Mouse (Mus musculus): ENCODE measurements around the gene Ninj2. TPM values are rescaled to one million over a fixed set of nuclear protein-coding genes. Genes with fewer than 3 reads are reported as not detected.
"Not testable (repeated sequence)": the region's sequence is repeated elsewhere in the genome, so short reads cannot be mapped to it uniquely, and the experiment has no call there.

Gene Ninj2
- polyA plus RNA-seq, 1 experiment from 2014 or later: not detected

DNA sequence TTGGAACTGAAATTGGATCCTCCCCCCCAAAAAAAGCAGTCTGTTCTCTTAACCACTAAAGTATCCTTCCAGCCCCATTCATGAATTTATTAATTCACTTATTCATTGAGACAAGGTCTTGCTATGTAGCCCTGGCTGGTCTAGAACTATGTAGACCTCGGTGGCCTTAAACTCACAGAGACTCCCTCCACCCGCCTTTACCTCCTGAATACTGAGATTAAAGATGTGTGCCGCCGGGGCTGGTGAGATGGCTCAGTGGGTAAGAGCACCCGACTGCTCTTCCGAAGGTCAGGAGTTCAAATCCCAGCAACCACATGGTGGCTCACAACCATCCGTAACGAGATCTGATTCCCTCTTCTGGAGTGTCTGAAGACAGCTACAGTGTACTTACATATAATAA, 6.1 kb upstream of the Ninj2 start:
- not testable (repeated sequence) for ATAC-seq (ENCODE audit: low read depth); H3K4me1 ChIP-seq (ENCODE audit: control insufficient read depth, insufficient read depth, low read length); H3K9ac ChIP-seq (replicated peaks; ENCODE audit: low read depth, low read length); H3K27ac ChIP-seq (ENCODE audit: low read depth, low read length); H3K36me3 ChIP-seq (ENCODE audit: control insufficient read depth, insufficient read depth, low read length); H3K27me3 ChIP-seq (ENCODE audit: control insufficient read depth, insufficient read depth, low read length); H3K4me2 ChIP-seq (ENCODE audit: low read depth, low read length); H3K4me3 ChIP-seq (ENCODE audit: low read depth, low read length); H3K9me3 ChIP-seq (ENCODE audit: control insufficient read depth, low read length)
- 92% methylated on average over 6 of the region's 8 CpGs for WGBS

DNA sequence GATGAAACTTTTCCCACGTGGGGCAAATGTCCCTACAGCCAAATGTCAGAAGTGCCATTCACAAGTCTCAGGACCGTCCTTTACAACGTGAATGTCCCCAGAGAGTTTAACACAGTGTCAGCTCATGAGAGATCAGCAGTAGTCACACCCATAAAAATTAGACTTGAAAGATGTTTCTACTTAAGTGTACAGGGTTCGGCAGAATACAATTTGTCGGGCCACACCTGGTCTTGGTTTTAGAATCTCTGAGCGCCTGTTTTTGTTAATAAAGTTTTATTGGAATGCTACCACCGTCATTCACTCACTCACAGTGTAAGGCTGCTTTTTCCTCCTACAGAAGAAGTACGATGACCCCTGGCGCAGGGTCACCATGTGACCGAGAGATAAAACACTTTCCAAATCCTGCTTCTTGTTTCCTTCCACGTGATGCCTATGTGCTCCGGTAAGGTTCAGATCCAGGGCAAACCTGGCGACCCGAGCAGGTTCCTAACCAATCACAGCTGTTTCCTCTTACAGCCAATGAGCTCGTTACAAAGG, 2.4 kb upstream of the Ninj2 start:
- no peaks in the 10 kb centered on the region for H3K4me1 ChIP-seq (ENCODE audit: control insufficient read depth, insufficient read depth, low read length)
- H3K4me3 ChIP-seq (ENCODE audit: low read depth, low read length): no peak overlapping the region
- no peak for ATAC-seq (ENCODE audit: low read depth)
- WGBS: 73% methylated on average over 15 of the region's 15 CpGs
- no peaks in the 10 kb centered on the region for H3K9me3 ChIP-seq (ENCODE audit: control insufficient read depth, low read length)
- no peak overlapping the region for H3K27ac ChIP-seq (ENCODE audit: low read depth, low read length)
- H3K9ac ChIP-seq (replicated peaks; ENCODE audit: low read depth, low read length): no peak overlapping the region
- no peak overlapping the region for H3K4me2 ChIP-seq (ENCODE audit: low read depth, low read length)
- H3K36me3 ChIP-seq (ENCODE audit: control insufficient read depth, insufficient read depth, low read length): no peaks in the 10 kb centered on the region
- no peaks in the 10 kb centered on the region for H3K27me3 ChIP-seq (ENCODE audit: control insufficient read depth, insufficient read depth, low read length)

DNA sequence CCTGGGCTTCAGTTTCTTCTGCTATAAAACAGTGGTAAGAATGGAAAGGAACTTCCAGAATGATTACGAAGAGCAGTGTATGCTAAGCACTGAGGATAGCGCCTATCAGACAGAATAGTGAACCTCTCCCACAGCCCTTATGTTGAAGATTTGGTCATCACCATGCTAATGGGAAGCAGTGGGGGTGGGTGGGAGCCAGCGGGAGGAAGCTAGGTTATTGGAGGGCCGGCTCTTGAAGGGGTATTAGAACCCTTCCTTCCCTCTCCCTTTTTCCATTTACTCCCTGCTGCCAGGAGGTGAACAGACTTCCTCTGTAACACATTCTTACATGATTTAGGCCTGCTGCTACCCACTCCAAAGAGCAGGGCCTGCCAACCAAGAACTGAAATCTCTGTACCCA, 1.2 kb upstream of the Ninj2 start:
- H3K4me2 ChIP-seq (ENCODE audit: low read depth, low read length): no peak overlapping the region
- WGBS: 71% methylated on average over 4 of the region's 4 CpGs
- no peak overlapping the region for H3K9ac ChIP-seq (replicated peaks; ENCODE audit: low read depth, low read length)
- ATAC-seq (ENCODE audit: low read depth): no peak
- H3K9me3 ChIP-seq (ENCODE audit: control insufficient read depth, low read length): no peaks in the 10 kb centered on the region
- no peaks in the 10 kb centered on the region for H3K4me1 ChIP-seq (ENCODE audit: control insufficient read depth, insufficient read depth, low read length)
- no peaks in the 10 kb centered on the region for H3K27me3 ChIP-seq (ENCODE audit: control insufficient read depth, insufficient read depth, low read length)
- H3K27ac ChIP-seq (ENCODE audit: low read depth, low read length): no peak overlapping the region
- H3K36me3 ChIP-seq (ENCODE audit: control insufficient read depth, insufficient read depth, low read length): no peaks in the 10 kb centered on the region
- H3K4me3 ChIP-seq (ENCODE audit: low read depth, low read length): no peak overlapping the region

DNA sequence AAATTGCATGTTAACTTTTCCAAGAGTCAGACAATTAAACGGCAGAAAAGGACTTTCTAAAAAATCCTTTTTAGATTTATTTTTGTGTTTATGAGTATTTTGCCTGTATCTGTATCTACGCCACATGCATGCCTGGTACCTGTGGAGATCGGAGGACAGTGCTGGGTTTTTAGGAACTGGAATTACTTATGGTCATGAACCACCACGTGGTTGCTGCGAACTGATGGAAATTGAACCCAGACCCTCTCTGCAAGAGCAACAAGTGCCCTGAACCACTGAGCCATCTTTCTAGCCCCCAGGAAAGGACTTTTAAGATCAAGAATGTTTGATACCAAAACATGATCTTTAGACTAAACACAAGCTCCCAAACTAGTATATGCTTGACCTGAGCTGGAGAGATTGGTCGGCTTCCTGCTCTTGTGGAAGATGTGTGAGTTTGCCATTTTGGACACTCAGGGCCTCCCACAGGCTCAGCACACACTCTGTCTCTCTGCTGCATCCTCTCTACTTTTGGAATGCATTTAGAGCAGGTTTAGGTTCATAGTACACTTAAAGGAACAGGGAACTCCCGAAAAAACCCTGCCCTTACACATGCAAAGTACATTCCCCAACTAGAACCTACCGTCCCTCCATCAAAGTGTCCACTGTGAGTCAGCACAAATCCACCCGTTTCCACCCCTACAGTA, 1.1 kb downstream of the Ninj2 start:
- ATAC-seq (ENCODE audit: low read depth): no peak

DNA sequence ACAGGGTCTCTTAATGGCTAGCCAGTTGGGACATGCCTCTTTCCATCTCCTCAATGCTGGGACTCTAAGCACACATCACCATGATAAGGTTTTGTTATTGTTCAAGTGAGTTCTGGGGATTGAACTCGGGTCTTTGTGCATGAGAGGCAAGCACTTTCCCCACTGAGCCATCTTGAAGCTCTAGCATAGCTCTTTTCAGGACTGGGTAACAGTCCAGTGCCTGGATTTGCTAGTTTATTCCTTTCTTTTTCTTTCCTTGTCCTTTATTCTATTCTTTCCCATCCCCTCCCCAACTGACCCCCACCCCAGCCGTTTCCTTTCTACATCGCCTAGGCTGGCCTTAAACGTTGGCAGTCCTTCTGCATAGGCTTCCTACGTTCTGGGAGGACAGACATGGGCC, 1.9 kb downstream of the Ninj2 start:
- Histone ChIP-seq H3K4me3 (ENCODE audit: low read depth, low read length) (no peak overlapping the region), H3K27me3 (ENCODE audit: control insufficient read depth, insufficient read depth, low read length) (no peaks in the 10 kb centered on the region), H3K27ac (ENCODE audit: low read depth, low read length) (no peak overlapping the region), H3K9ac (replicated peaks; ENCODE audit: low read depth, low read length) (no peak overlapping the region), H3K9me3 (ENCODE audit: control insufficient read depth, low read length) (no peaks in the 10 kb centered on the region), H3K4me2 (ENCODE audit: low read depth, low read length) (no peak overlapping the region), H3K4me1 (ENCODE audit: control insufficient read depth, insufficient read depth, low read length) (no peaks in the 10 kb centered on the region), H3K36me3 (ENCODE audit: control insufficient read depth, insufficient read depth, low read length) (no peaks in the 10 kb centered on the region)
- WGBS: 85% methylated on average over 5 of the region's 5 CpGs
- ATAC-seq (ENCODE audit: low read depth): no peak

More for the DNA sequence above, 1.1 kb downstream of the Ninj2 start:
- WGBS: 88% methylated on average over 9 of the region's 9 CpGs
- Histone ChIP-seq H3K9ac (replicated peaks; ENCODE audit: low read depth, low read length) (no peak overlapping the region), H3K27me3 (ENCODE audit: control insufficient read depth, insufficient read depth, low read length) (no peaks in the 10 kb centered on the region), H3K4me3 (ENCODE audit: low read depth, low read length) (no peak overlapping the region), H3K4me2 (ENCODE audit: low read depth, low read length) (no peak overlapping the region), H3K36me3 (ENCODE audit: control insufficient read depth, insufficient read depth, low read length) (no peaks in the 10 kb centered on the region), H3K9me3 (ENCODE audit: control insufficient read depth, low read length) (no peaks in the 10 kb centered on the region), H3K4me1 (ENCODE audit: control insufficient read depth, insufficient read depth, low read length) (no peaks in the 10 kb centered on the region), H3K27ac (ENCODE audit: low read depth, low read length) (no peak overlapping the region)

DNA sequence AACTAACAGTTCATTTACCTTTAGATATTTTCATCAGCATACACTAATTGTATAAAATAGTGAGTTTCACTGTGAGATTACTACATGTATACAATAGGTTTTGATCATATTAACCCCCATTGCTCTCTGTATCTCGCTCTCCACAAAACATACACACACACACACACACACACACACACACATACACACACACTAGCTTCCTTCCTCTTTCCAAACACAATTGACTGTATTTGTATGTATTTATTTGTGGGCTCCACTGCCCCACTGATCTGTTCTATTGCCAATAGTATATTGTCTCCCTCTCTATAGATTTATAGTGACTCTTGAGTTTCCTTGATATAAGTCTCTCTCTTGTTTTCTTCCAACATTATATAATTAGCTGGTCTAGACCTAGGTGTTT, 2.4 kb downstream of the Ninj2 start:
- H3K9me3 ChIP-seq (ENCODE audit: control insufficient read depth, low read length): no peaks in the 10 kb centered on the region
- WGBS: 83% methylated on average over 1 of the region's 1 CpGs
- H3K4me1 ChIP-seq (ENCODE audit: control insufficient read depth, insufficient read depth, low read length): no peaks in the 10 kb centered on the region
- H3K27ac ChIP-seq (ENCODE audit: low read depth, low read length): no peak overlapping the region
- H3K9ac ChIP-seq (replicated peaks; ENCODE audit: low read depth, low read length): no peak overlapping the region
- H3K4me3 ChIP-seq (ENCODE audit: low read depth, low read length): no peak overlapping the region
- no peak overlapping the region for H3K4me2 ChIP-seq (ENCODE audit: low read depth, low read length)
- H3K36me3 ChIP-seq (ENCODE audit: control insufficient read depth, insufficient read depth, low read length): no peaks in the 10 kb centered on the region
- no peaks in the 10 kb centered on the region for H3K27me3 ChIP-seq (ENCODE audit: control insufficient read depth, insufficient read depth, low read length)
- no peak for ATAC-seq (ENCODE audit: low read depth)

DNA sequence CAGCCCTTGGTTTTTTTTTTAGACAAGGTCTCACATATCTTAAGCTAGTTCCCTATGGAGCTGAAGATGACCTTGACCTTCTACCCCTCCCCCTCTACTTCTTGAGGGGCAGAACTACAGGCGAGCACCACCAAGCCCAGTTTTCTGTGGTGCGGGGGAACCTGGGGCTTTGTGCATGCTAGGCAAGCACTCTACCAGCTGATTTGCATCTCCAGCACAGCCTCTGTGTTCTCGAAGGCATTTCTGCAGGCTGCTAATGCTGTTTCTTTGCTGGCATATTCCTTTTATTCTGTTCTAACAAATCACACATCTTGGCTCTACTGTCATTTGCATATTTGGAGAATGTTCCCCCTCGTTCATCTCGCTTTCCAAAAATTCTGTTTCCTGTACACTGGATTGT, 6.2 kb downstream of the Ninj2 start:
- 81% methylated on average over 5 of the region's 5 CpGs for WGBS
- Histone ChIP-seq H3K27me3 (ENCODE audit: control insufficient read depth, insufficient read depth, low read length) (no peaks in the 10 kb centered on the region), H3K36me3 (ENCODE audit: control insufficient read depth, insufficient read depth, low read length) (no peaks in the 10 kb centered on the region), H3K4me3 (ENCODE audit: low read depth, low read length) (no peak overlapping the region), H3K4me2 (ENCODE audit: low read depth, low read length) (no peak overlapping the region), H3K4me1 (ENCODE audit: control insufficient read depth, insufficient read depth, low read length) (no peaks in the 10 kb centered on the region), H3K9me3 (ENCODE audit: control insufficient read depth, low read length) (no peaks in the 10 kb centered on the region), H3K27ac (ENCODE audit: low read depth, low read length) (no peak overlapping the region), H3K9ac (replicated peaks; ENCODE audit: low read depth, low read length) (no peak overlapping the region)
- ATAC-seq (ENCODE audit: low read depth): no peak

DNA sequence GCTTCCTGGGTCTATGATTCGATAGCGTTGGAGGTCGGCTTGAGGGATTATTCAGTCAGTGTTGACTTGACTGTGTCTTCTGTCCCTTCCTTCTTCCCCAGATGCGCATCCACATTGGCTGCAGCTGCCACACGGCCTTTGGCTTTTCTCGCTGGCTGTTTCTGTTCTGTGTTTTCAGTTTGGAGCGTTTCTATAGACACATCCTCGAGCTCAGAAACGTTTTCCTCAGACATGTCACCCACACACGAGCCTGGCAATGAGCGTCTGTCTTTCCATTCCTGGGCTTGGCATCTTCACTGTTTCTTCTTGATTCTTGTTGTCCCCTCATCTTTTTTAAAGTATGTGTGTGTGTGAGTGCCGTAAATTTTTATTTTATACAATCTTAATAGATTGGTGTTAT, 8.1 kb downstream of the Ninj2 start:
- no peaks in the 10 kb centered on the region for H3K9me3 ChIP-seq (ENCODE audit: control insufficient read depth, low read length)
- ATAC-seq (ENCODE audit: low read depth): no peak
- no peak overlapping the region for H3K27ac ChIP-seq (ENCODE audit: low read depth, low read length)
- 85% methylated on average over 12 of the region's 12 CpGs for WGBS
- no peaks in the 10 kb centered on the region for H3K36me3 ChIP-seq (ENCODE audit: control insufficient read depth, insufficient read depth, low read length)
- H3K9ac ChIP-seq (replicated peaks; ENCODE audit: low read depth, low read length): no peak overlapping the region
- H3K4me2 ChIP-seq (ENCODE audit: low read depth, low read length): no peak overlapping the region
- H3K4me1 ChIP-seq (ENCODE audit: control insufficient read depth, insufficient read depth, low read length): no peaks in the 10 kb centered on the region
- H3K4me3 ChIP-seq (ENCODE audit: low read depth, low read length): no peak overlapping the region
- H3K27me3 ChIP-seq (ENCODE audit: control insufficient read depth, insufficient read depth, low read length): no peaks in the 10 kb centered on the region

DNA sequence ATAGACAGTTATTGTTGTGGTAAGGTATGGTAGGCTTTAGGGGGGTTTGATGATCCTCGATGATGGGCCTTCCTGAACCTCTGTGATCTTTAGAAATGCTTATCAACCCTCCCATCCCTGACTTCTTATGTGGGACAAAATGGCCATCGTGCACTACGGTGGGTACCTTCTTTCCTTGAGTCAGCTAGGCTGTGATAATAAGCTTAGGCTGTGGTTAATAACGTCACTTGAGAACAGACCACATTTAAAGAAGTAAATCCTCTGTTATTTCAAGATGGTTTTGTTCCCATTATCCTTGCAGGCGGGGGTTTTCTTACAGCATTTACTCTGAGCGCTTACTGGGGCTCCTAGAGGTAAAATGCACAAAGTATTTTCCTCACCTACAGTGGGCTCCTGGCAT, 8.8 kb downstream of the Ninj2 start:
- no peaks in the 10 kb centered on the region for H3K27me3 ChIP-seq (ENCODE audit: control insufficient read depth, insufficient read depth, low read length)
- H3K36me3 ChIP-seq (ENCODE audit: control insufficient read depth, insufficient read depth, low read length): no peaks in the 10 kb centered on the region
- H3K27ac ChIP-seq (ENCODE audit: low read depth, low read length): no peak overlapping the region
- H3K9ac ChIP-seq (replicated peaks; ENCODE audit: low read depth, low read length): no peak overlapping the region
- 86% methylated on average over 6 of the region's 6 CpGs for WGBS
- H3K4me2 ChIP-seq (ENCODE audit: low read depth, low read length): no peak overlapping the region
- ATAC-seq (ENCODE audit: low read depth): no peak
- no peaks in the 10 kb centered on the region for H3K9me3 ChIP-seq (ENCODE audit: control insufficient read depth, low read length)
- no peak overlapping the region for H3K4me3 ChIP-seq (ENCODE audit: low read depth, low read length)
- no peaks in the 10 kb centered on the region for H3K4me1 ChIP-seq (ENCODE audit: control insufficient read depth, insufficient read depth, low read length)

All from neural tube, embryonic 14.5 days (tissue).